Mouse (Mus musculus): ENCODE measurements at regions not wholly inside any gene's neighbourhood (a gene's known extent, or its start where the extent isn't known, plus 50 kb on each side); places are given as distances from the start of the nearest gene placed in this dataset.

DNA sequence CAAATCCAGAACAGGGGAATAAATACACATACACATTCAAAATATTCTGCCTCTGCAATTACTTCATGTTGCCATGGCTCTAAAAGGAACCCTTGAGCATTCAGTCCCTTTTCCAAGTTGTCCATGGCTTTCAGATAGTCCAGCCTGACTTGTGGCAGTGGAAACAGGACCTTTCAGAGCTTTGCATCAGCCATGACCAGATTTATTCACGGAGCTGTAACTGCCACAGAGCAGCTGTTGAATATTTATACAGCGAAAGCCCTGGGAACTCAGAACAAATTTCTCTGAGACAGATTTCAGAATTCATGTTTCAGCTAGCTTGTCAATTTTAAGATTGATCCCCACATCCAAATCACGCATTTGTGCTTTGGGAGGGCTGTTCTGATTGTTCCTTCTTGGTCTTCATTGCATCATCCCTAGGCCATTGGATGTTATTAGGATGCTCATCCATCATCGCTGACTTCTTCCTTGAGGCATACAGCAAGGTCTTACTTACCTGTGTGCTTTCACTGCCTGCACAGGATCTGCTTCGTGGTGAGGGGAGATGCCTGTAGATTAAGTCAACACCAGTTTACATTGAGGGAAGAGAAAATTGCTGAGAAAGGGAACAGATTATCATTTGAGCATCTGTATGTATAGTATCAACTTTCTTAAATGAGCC lies 110.5 kb upstream of the Gpr149 start:
- no peak for TF ChIP-seq CTCF (IDR thresholded peaks at IDR 0.05; ENCODE audit: borderline replicate concordance, extremely low read depth, insufficient read depth, insufficient read length)
- no peak for TF ChIP-seq POLR2A (IDR thresholded peaks at IDR 0.05; ENCODE audit: borderline replicate concordance, extremely low read depth, insufficient read depth, insufficient read length, poor library complexity, severe bottlenecking)

All from brain, embryonic 14.5 days (tissue).